Mouse (Mus musculus) midbrain, postnatal 0 days (tissue): ENCODE results near the gene Runx1. TPM values are rescaled to one million over a fixed set of nuclear protein-coding genes. Genes with fewer than 3 reads are reported as not detected.

Experiments
- ATAC-seq: fragments of 200-750 bp; cut with Nextera tagmentation; 2 replicates; pipeline ENCODE4 v1.8.0; 2017; ENCODE audit warnings: moderate number of reproducible peaks, mild to moderate bottlenecking, moderate TSS enrichment, moderate library complexity; ENCODE audit not compliant: low FRiP score
- DNase-seq: peaks from one replicate; pipeline ENCODE4 v3.0.0-alpha.2; 2015; ENCODE audit warnings: low spot score
- H3K27ac ChIP-seq: fragments of 300-500 bp; sonication (generic); 2 replicates; pipeline ENCODE4 v1.5.1; 2014; ENCODE audit warnings: low read depth, mild to moderate bottlenecking, low read length, mixed read lengths
- H3K27me3 ChIP-seq: fragments of 300-500 bp; sonication (generic); 2 replicates; pipeline ENCODE4 v1.6.1; 2014; ENCODE audit warnings: low read length, control low read depth, mixed read lengths; ENCODE audit not compliant: insufficient read depth
- H3K36me3 ChIP-seq: fragments of 300-500 bp; sonication (generic); 2 replicates; pipeline ENCODE4 v1.6.1; 2014; ENCODE audit warnings: low read length, control low read depth, mixed read lengths; ENCODE audit not compliant: insufficient read depth
- H3K4me1 ChIP-seq: fragments of 300-500 bp; sonication (generic); 2 replicates; pipeline ENCODE4 v1.6.1; 2014; ENCODE audit warnings: mild to moderate bottlenecking, control low read depth, antibody characterized with exemption, low read length, mixed read lengths; ENCODE audit not compliant: insufficient read depth
- H3K4me2 ChIP-seq: fragments of 300-500 bp; sonication (generic); 2 replicates; pipeline ENCODE4 v1.6.1; 2014; ENCODE audit warnings: low read depth, mild to moderate bottlenecking, low read length, mixed read lengths; ENCODE audit not compliant: poor library complexity, severe bottlenecking
- H3K4me3 ChIP-seq: fragments of 300-500 bp; sonication (generic); 2 replicates; pipeline ENCODE4 v1.5.1; 2014; ENCODE audit warnings: low read depth, mild to moderate bottlenecking, low read length, moderate library complexity
- H3K9ac ChIP-seq: fragments of 300-500 bp; sonication (generic); replicated peaks from 2 replicates; pipeline ENCODE4 v1.6.1; 2014; ENCODE audit warnings: mild to moderate bottlenecking, low read length, moderate library complexity, mixed read lengths; ENCODE audit not compliant: poor library complexity, severe bottlenecking
- H3K9me3 ChIP-seq: fragments of 300-500 bp; sonication (generic); 2 replicates; pipeline ENCODE4 v1.6.1; 2016; ENCODE audit warnings: low read length, control low read depth
- CTCF ChIP-seq: IDR thresholded peaks from 2 replicates; pipeline ENCODE4 v1.5.1; 2016; ENCODE audit warnings: antibody characterized with exemption, mild to moderate bottlenecking
- WGBS: fragments of 180-500 bp; shearing (Covaris S2); extraction: QIAGEN DNeasy Blood & Tissue Kit; methylation state at CpG from one replicate; pipeline ENCODE4 v1.1.7; 2014; 5-methylcytosine and 5-hydroxymethylcytosine counted together
- polyA plus RNA-seq: library from polyadenylated mRNA; unstranded; fragments of >200 nt; fragmentation: Nextera tagmentation; extraction: Ambion mirVana; gene quantifications from 2 replicates; pipeline ENCODE4 v1.2.1, GENCODE M21; 2015
- total RNA-seq: library from RNA; depleted of rRNA; stranded (reverse); fragments of >200 nt; gene quantifications from 2 replicates; pipeline ENCODE4 v1.2.3, GENCODE M21; 2014

Runx1 gene
- total and polyA plus RNA-seq, 2 experiments from 2014 or later, result 0.64 to 2.0 TPM

GRCm38 (mm10) chr16:92602504-92602903 lies 223.4 kb downstream of the Runx1 start:
- Histone ChIP-seq H3K27ac (no peak overlapping the region), H3K36me3 (no peaks in the 10 kb centered on the region), H3K4me2 (no peak overlapping the region), H3K27me3 (peaks cover 6% of the 10 kb centered on the region; the same call in 1 of the 2 replicates), H3K4me3 (no peak overlapping the region), H3K9me3 (no peaks in the 10 kb centered on the region), H3K4me1 (no peaks in the 10 kb centered on the region), H3K9ac (no peak overlapping the region)
- WGBS, result 85% methylated on average over 11 of the region's 11 CpGs
- TF ChIP-seq CTCF, result no peak
- no peak for DNase-seq
- no peak for ATAC-seq

GRCm38 (mm10) chr16:92601270-92601826 lies 224.6 kb downstream of the Runx1 start:
- ATAC-seq (no peak), DNase-seq (no peak)
- Histone ChIP-seq H3K4me2 (no peak overlapping the region), H3K27ac (no peak overlapping the region), H3K27me3 (peaks cover 4% of the 10 kb centered on the region; the same call in 1 of the 2 replicates), H3K4me1 (no peaks in the 10 kb centered on the region), H3K9ac (no peak overlapping the region), H3K4me3 (no peak overlapping the region), H3K36me3 (no peaks in the 10 kb centered on the region), H3K9me3 (no peaks in the 10 kb centered on the region)
- no peak for TF ChIP-seq CTCF
- WGBS, result 75% methylated on average over 9 of the region's 9 CpGs

- H3K4me1 ChIP-seq, result no peaks in the 10 kb centered on the region
- H3K27me3 ChIP-seq, result no peaks in the 10 kb centered on the region
- no peak overlapping the region for H3K27ac ChIP-seq
- no peak overlapping the region for H3K4me3 ChIP-seq
- no peak for TF ChIP-seq CTCF
- H3K36me3 ChIP-seq, result no peaks in the 10 kb centered on the region
- ATAC-seq (no peak), DNase-seq (no peak)
- H3K9me3 ChIP-seq, result no peaks in the 10 kb centered on the region
- no peak overlapping the region for H3K4me2 ChIP-seq
- 75% methylated on average over 11 of the region's 11 CpGs for WGBS
- no peak overlapping the region for H3K9ac ChIP-seq
These were observed 226.5 kb downstream of the Runx1 start for GRCm38 (mm10) chr16:92599451-92599850.

DNA sequence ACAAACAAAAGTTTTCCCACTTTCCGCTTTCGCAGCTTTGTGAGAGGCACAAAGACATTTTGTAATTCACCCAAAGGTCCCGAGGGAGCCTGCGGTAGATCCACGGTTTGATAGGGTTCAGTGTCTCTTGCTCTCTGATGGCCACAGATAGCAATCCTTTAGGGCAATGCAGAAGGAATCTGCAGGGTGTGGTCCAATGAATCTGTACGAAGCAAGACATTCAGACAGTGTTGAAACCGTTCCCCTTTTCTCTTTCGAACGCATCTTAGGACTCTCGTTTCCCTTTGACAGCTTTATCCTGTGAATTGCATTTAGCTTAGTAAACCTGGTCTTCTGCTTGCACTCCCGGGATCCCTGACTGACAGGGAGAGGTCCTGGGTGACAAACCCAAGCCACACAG lies 228.3 kb downstream of the Runx1 start:
- Histone ChIP-seq H3K4me1 (no peaks in the 10 kb centered on the region), H3K4me3 (no peak overlapping the region), H3K4me2 (no peak overlapping the region), H3K9me3 (no peaks in the 10 kb centered on the region), H3K27me3 (no peaks in the 10 kb centered on the region), H3K9ac (no peak overlapping the region), H3K27ac (no peak overlapping the region), H3K36me3 (no peaks in the 10 kb centered on the region)
- 69% methylated on average over 11 of the region's 11 CpGs for WGBS
- no peak for DNase-seq
- ATAC-seq, result no peak
- no peak for TF ChIP-seq CTCF

DNA sequence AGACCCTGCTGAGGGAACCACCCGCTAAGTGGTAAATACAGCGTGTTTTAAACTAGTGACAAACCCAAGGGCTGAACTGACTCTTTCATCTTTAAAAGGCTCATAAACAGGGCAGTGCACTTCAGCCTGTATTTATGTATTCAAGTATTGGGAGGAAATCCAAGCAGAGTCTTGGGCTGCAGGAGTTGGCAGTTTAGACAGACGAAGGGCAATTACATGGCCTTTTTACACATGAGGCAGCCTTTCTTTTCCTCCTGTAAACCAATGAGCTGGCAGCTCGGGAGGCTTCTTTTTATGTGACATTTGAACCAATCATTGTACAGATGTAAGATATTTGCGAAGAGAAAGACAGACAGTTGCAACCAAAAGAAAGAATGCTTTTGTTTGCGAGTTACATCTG lies 233.7 kb downstream of the Runx1 start:
- 64% methylated on average over 6 of the region's 6 CpGs for WGBS
- no peak for ATAC-seq

GRCm38 (mm10) chr16:92591783-92592182 lies 234.2 kb downstream of the Runx1 start:
- TF ChIP-seq CTCF, result no peak
- ATAC-seq (no peak), DNase-seq (no peak)
- 97% methylated on average over 6 of the region's 6 CpGs for WGBS
- Histone ChIP-seq H3K36me3 (no peaks in the 10 kb centered on the region), H3K27me3 (no peaks in the 10 kb centered on the region), H3K4me1 (no peaks in the 10 kb centered on the region), H3K4me2 (no peak overlapping the region), H3K27ac (no peak overlapping the region), H3K4me3 (no peak overlapping the region), H3K9me3 (no peaks in the 10 kb centered on the region), H3K9ac (no peak overlapping the region)

More for the DNA sequence above, 233.7 kb downstream of the Runx1 start:
- no peak for DNase-seq
- H3K9ac ChIP-seq, result no peak overlapping the region
- H3K27ac ChIP-seq, result no peak overlapping the region
- H3K4me3 ChIP-seq, result no peak overlapping the region
- no peaks in the 10 kb centered on the region for H3K27me3 ChIP-seq
- H3K4me2 ChIP-seq, result no peak overlapping the region
- no peaks in the 10 kb centered on the region for H3K9me3 ChIP-seq
- H3K4me1 ChIP-seq, result no peaks in the 10 kb centered on the region
- TF ChIP-seq CTCF, result no peak
- H3K36me3 ChIP-seq, result no peaks in the 10 kb centered on the region
